In the genomic region with DNA sequence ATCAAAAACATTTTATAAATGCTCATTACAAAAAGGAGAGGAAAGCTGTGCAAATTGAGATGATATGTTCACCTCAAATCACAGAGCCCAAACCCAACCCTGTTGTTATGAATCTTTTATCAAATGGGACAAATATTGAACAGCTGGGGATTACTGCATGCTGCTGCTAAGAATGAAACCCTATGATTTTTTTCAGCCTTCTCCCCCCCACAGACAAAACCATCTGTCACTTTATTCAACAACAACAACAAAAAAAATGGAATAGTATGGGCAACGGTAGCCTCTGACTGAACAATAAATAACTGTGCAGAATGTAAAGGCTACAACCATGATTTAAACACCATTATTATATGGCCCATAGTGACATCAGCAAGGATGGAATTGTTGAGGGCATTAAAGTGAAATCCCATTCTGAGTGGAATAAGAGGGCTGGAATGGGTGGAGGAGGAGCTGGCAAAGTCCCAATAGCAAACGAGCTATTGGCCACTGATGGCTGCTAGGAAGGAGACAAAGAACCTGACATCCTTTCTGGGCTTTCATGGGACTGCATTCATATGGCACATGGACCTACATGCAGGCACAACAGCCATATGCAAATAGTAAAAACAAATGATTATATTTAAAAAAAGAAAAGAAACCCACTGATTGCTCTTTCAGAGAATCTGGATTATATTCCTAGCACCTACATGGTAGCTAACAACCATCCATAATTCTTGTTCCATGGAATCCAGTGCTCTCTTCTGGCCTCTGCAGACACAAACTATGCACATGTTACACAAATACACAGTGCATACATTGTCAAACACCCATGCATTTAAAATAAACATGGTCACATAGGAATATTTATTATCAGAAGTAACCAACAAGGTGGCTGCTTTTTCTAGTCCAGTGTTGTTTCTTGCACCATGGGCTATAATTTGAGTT, we compare ENCODE assay signal across 17 mouse cellular contexts.
A peak's percentile ranks its signal among the peaks of the same experiment; 100 is the strongest.
DNase-seq lines count a peak whose midpoint lies in the region; ATAC-seq and TF ChIP-seq lines count a peak whose summit lies in the region.
"Had no signal": no experiment of that assay in that cellular context is flagged by ENCODE, and none has a peak within 500 bp of the region (broad histone marks: within the 10 kb centered on the region; RNA-seq: fewer than 3 reads in every experiment).

No protein-coding gene starts in this region.

- H3K9me3 ChIP-seq in forebrain, embryonic 11.5 days (ENCODE audit: control insufficient read depth, low read length): no peaks in the 10 kb centered on the region; the same call in 1 of the 2 replicates
- no peaks in the 10 kb centered on the region for H3K9me3 ChIP-seq in forebrain, embryonic 10.5 days
- H3K9me3 ChIP-seq in forebrain, embryonic 12.5 days: no peaks in the 10 kb centered on the region
- H3K9me3 ChIP-seq in intestine, postnatal 0 days (ENCODE audit: control insufficient read depth): no peaks in the 10 kb centered on the region
- H3K9me3 ChIP-seq: hindbrain, embryonic 15.5 days; limb, embryonic 15.5 days had no signal

- no peak overlapping the region for H3K4me2 ChIP-seq in forebrain, embryonic 11.5 days (ENCODE audit: low read depth, low read length, severe bottlenecking)
- no peak overlapping the region for H3K4me2 ChIP-seq in forebrain, embryonic 12.5 days
- H3K4me2 ChIP-seq in intestine, postnatal 0 days (replicated peaks; ENCODE audit: low read depth): no peak overlapping the region
- H3K4me2 ChIP-seq: hindbrain, embryonic 15.5 days; limb, embryonic 15.5 days had no signal

- H3K27me3 ChIP-seq in forebrain, embryonic 11.5 days (ENCODE audit: control insufficient read depth, insufficient read depth, low read length): no peaks in the 10 kb centered on the region
- no peaks in the 10 kb centered on the region for H3K27me3 ChIP-seq in forebrain, embryonic 10.5 days (ENCODE audit: poor library complexity, severe bottlenecking)
- H3K27me3 ChIP-seq in forebrain, embryonic 12.5 days: no peaks in the 10 kb centered on the region
- no peaks in the 10 kb centered on the region for H3K27me3 ChIP-seq in intestine, postnatal 0 days (replicated peaks; ENCODE audit: control insufficient read depth, insufficient read depth, low read length)
- H3K27me3 ChIP-seq: hindbrain, embryonic 15.5 days; limb, embryonic 15.5 days had no signal

- DNase-seq in forebrain, embryonic 11.5 days (ENCODE audit: low spot score): no peak
- DNase-seq in forebrain, embryonic 10.5 days (ENCODE audit: extremely low spot score, low spot score): no peak
- peak; percentile 16 for DNase-seq in retina, postnatal 1 day
- no peak for DNase-seq in retina, embryonic 14.5 days (ENCODE audit: low spot score)
- DNase-seq in spleen, postnatal 14 days (ENCODE audit: low spot score in 2 of 2): no peak
- DNase-seq in testis, postnatal 10 days (ENCODE audit: low spot score): no peak
- DNase-seq: adrenal gland, postnatal 36 days; gastrocnemius, postnatal 14 days; kidney, postnatal 4 days; lung, postnatal 14 days; thymus, adult 2 months had no signal

- no peak overlapping the region for H3K27ac ChIP-seq in forebrain, embryonic 11.5 days (ENCODE audit: low read depth, low read length)
- H3K27ac ChIP-seq in forebrain, embryonic 10.5 days: no peak overlapping the region
- peak overlapping the region; percentile 65 for H3K27ac ChIP-seq in forebrain, embryonic 12.5 days
- H3K27ac ChIP-seq in intestine, postnatal 0 days (ENCODE audit: low read depth, low read length): no peak overlapping the region
- H3K27ac ChIP-seq: hindbrain, embryonic 15.5 days; limb, embryonic 15.5 days had no signal

- no peaks in the 10 kb centered on the region for H3K36me3 ChIP-seq in forebrain, embryonic 11.5 days (ENCODE audit: control insufficient read depth, insufficient read depth, low read length)
- H3K36me3 ChIP-seq in forebrain, embryonic 10.5 days (replicated peaks): no peaks in the 10 kb centered on the region
- H3K36me3 ChIP-seq in forebrain, embryonic 12.5 days (replicated peaks): no peaks in the 10 kb centered on the region
- no peaks in the 10 kb centered on the region for H3K36me3 ChIP-seq in intestine, postnatal 0 days (ENCODE audit: control insufficient read depth, insufficient read depth)
- H3K36me3 ChIP-seq: G1E; hindbrain, embryonic 15.5 days; limb, embryonic 15.5 days had no signal

- H3K9ac ChIP-seq in forebrain, embryonic 11.5 days (ENCODE audit: low read length): no peak overlapping the region
- no peak overlapping the region for H3K9ac ChIP-seq in forebrain, embryonic 12.5 days
- H3K9ac ChIP-seq in intestine, postnatal 0 days (ENCODE audit: low read depth, low read length): no peak overlapping the region
- H3K9ac ChIP-seq: hindbrain, embryonic 15.5 days; limb, embryonic 15.5 days had no signal

- TF ChIP-seq CTCF in intestine, postnatal 0 days (IDR thresholded peaks at IDR 0.05; ENCODE audit: low read depth): no peak

- no peaks in the 10 kb centered on the region for H3K4me1 ChIP-seq in forebrain, embryonic 11.5 days (replicated peaks; ENCODE audit: control insufficient read depth, insufficient read depth, low read length)
- H3K4me1 ChIP-seq in forebrain, embryonic 10.5 days: peaks cover 10% of the 10 kb centered on the region
- peaks cover 3% of the 10 kb centered on the region; the same call in 1 of the 2 replicates for H3K4me1 ChIP-seq in forebrain, embryonic 12.5 days
- no peaks in the 10 kb centered on the region for H3K4me1 ChIP-seq in intestine, postnatal 0 days (replicated peaks; ENCODE audit: control insufficient read depth, insufficient read depth, low read length)
- H3K4me1 ChIP-seq: hindbrain, embryonic 15.5 days; limb, embryonic 15.5 days had no signal

- WGBS in forebrain, embryonic 11.5 days: 53% methylated on average over 2 of the region's 2 CpGs
- WGBS in forebrain, embryonic 10.5 days: 67% methylated on average over 2 of the region's 2 CpGs
- 34% methylated on average over 2 of the region's 2 CpGs for WGBS in forebrain, embryonic 12.5 days
- 52% methylated on average over 2 of the region's 2 CpGs for WGBS in intestine, postnatal 0 days

- ATAC-seq in forebrain, embryonic 11.5 days (replicated peaks; ENCODE audit: low FRiP score): peak; percentile 49
- ATAC-seq in forebrain, embryonic 12.5 days (ENCODE audit: low FRiP score): peak; percentile 78; the same call in 1 of the 2 replicates
- no peak for ATAC-seq in intestine, postnatal 0 days
- ATAC-seq: CD4-positive, CD25-positive, alpha-beta regulatory T cell, adult 4 months had no signal

- no peak overlapping the region for H3K4me3 ChIP-seq in forebrain, embryonic 11.5 days (ENCODE audit: low read depth, low read length)
- H3K4me3 ChIP-seq in forebrain, embryonic 10.5 days: no peak overlapping the region
- H3K4me3 ChIP-seq in forebrain, embryonic 12.5 days (replicated peaks): no peak overlapping the region
- H3K4me3 ChIP-seq in intestine, postnatal 0 days (ENCODE audit: low read depth, low read length): no peak overlapping the region
- H3K4me3 ChIP-seq: hindbrain, embryonic 15.5 days; limb, embryonic 15.5 days had no signal
